Mouse (Mus musculus): ENCODE data around the gene Psenen. TPM values are rescaled to one million over a fixed set of nuclear protein-coding genes. Genes with fewer than 3 reads are reported as not detected.

The Psenen gene
- polyA plus RNA-seq, 2 experiments = 136 to 141 TPM

GRCm38 (mm10) chr7:30558656-30559442, 4.6 kb downstream of the Psenen start:
- WGBS = 14% methylated on average over 12 of the region's 12 CpGs
- ATAC-seq (ENCODE audit: low FRiP score, low read depth) = no peak

GRCm38 (mm10) chr7:30557901-30558514, 5.4 kb downstream of the Psenen start:
- H3K27me3 ChIP-seq (ENCODE audit: control insufficient read depth, insufficient read depth, low read length) = no peaks in the 10 kb centered on the region
- peak overlapping the region; percentile 91; the same call in 1 of the 2 replicates for H3K4me2 ChIP-seq (replicated peaks; ENCODE audit: low read depth, low read length, severe bottlenecking)
- no peak for DNase-seq (ENCODE audit: low spot score)
- WGBS = 90% methylated on average over 13 of the region's 13 CpGs
- H3K4me1 ChIP-seq (ENCODE audit: control insufficient read depth, insufficient read depth, low read length) = peaks cover 21% of the 10 kb centered on the region
- H3K36me3 ChIP-seq (ENCODE audit: control insufficient read depth, insufficient read depth, low read length) = peaks cover 37% of the 10 kb centered on the region
- peak overlapping the region; percentile 67; the same call in 1 of the 2 replicates for H3K9ac ChIP-seq (ENCODE audit: low read depth, low read length, severe bottlenecking)
- H3K4me3 ChIP-seq (replicated peaks; ENCODE audit: low read length) = no peak overlapping the region
- H3K27ac ChIP-seq (replicated peaks; ENCODE audit: low read depth, low read length) = no peak overlapping the region
- no peaks in the 10 kb centered on the region for H3K9me3 ChIP-seq (ENCODE audit: control insufficient read depth, low read length)
- TF ChIP-seq POLR2A (IDR thresholded peaks at IDR 0.05; ENCODE audit: borderline replicate concordance, extremely low read depth, insufficient read depth, insufficient read length) = no peak
- ATAC-seq (ENCODE audit: low FRiP score, low read depth) = no peak

More at GRCm38 (mm10) chr7:30558656-30559442, 4.6 kb downstream of the Psenen start:
- Histone ChIP-seq H3K9ac (ENCODE audit: low read depth, low read length, severe bottlenecking) (peak overlapping the region; percentile 67), H3K27me3 (ENCODE audit: control insufficient read depth, insufficient read depth, low read length) (no peaks in the 10 kb centered on the region), H3K27ac (replicated peaks; ENCODE audit: low read depth, low read length) (peak overlapping the region; percentile 39; the same call in 1 of the 2 replicates), H3K4me2 (replicated peaks; ENCODE audit: low read depth, low read length, severe bottlenecking) (peak overlapping the region; percentile 91), H3K9me3 (ENCODE audit: control insufficient read depth, low read length) (no peaks in the 10 kb centered on the region), H3K4me3 (replicated peaks; ENCODE audit: low read length) (peak overlapping the region; percentile 59), H3K36me3 (ENCODE audit: control insufficient read depth, insufficient read depth, low read length) (peaks cover 37% of the 10 kb centered on the region), H3K4me1 (ENCODE audit: control insufficient read depth, insufficient read depth, low read length) (peaks cover 13% of the 10 kb centered on the region)
- DNase-seq (ENCODE audit: low spot score) = no peak
- no peak for TF ChIP-seq POLR2A (IDR thresholded peaks at IDR 0.05; ENCODE audit: borderline replicate concordance, extremely low read depth, insufficient read depth, insufficient read length)

- Histone ChIP-seq H3K4me2 (replicated peaks; ENCODE audit: low read depth, low read length, severe bottlenecking) (no peak overlapping the region), H3K36me3 (ENCODE audit: control insufficient read depth, insufficient read depth, low read length) (peaks cover 37% of the 10 kb centered on the region), H3K27me3 (ENCODE audit: control insufficient read depth, insufficient read depth, low read length) (no peaks in the 10 kb centered on the region), H3K9me3 (ENCODE audit: control insufficient read depth, low read length) (no peaks in the 10 kb centered on the region), H3K4me1 (ENCODE audit: control insufficient read depth, insufficient read depth, low read length) (peaks cover 23% of the 10 kb centered on the region), H3K9ac (ENCODE audit: low read depth, low read length, severe bottlenecking) (no peak overlapping the region), H3K4me3 (replicated peaks; ENCODE audit: low read length) (no peak overlapping the region), H3K27ac (replicated peaks; ENCODE audit: low read depth, low read length) (no peak overlapping the region)
- TF ChIP-seq POLR2A (IDR thresholded peaks at IDR 0.05; ENCODE audit: borderline replicate concordance, extremely low read depth, insufficient read depth, insufficient read length) = no peak
- ATAC-seq (ENCODE audit: low FRiP score, low read depth) (no peak), DNase-seq (ENCODE audit: low spot score) (no peak)
- WGBS = 90% methylated on average over 18 of the region's 18 CpGs
Observed at GRCm38 (mm10) chr7:30556894-30557536, 6.4 kb downstream of the Psenen start.

GRCm38 (mm10) chr7:30553810-30554584, 9.4 kb downstream of the Psenen start:
- Histone ChIP-seq H3K9me3 (ENCODE audit: control insufficient read depth, low read length) (no peaks in the 10 kb centered on the region), H3K27ac (replicated peaks; ENCODE audit: low read depth, low read length) (no peak overlapping the region; the same call in 1 of the 2 replicates), H3K4me3 (replicated peaks; ENCODE audit: low read length) (peak overlapping the region; percentile 71), H3K4me2 (replicated peaks; ENCODE audit: low read depth, low read length, severe bottlenecking) (peak overlapping the region; percentile 95), H3K27me3 (ENCODE audit: control insufficient read depth, insufficient read depth, low read length) (no peaks in the 10 kb centered on the region), H3K9ac (ENCODE audit: low read depth, low read length, severe bottlenecking) (peak overlapping the region; percentile 66; the same call in 1 of the 2 replicates), H3K4me1 (ENCODE audit: control insufficient read depth, insufficient read depth, low read length) (peaks cover 18% of the 10 kb centered on the region), H3K36me3 (ENCODE audit: control insufficient read depth, insufficient read depth, low read length) (peaks cover 34% of the 10 kb centered on the region)
- ATAC-seq (ENCODE audit: low FRiP score, low read depth) (no peak), DNase-seq (ENCODE audit: low spot score) (no peak)
- TF ChIP-seq POLR2A (IDR thresholded peaks at IDR 0.05; ENCODE audit: borderline replicate concordance, extremely low read depth, insufficient read depth, insufficient read length) = no peak
- 84% methylated on average over 22 of the region's 22 CpGs for WGBS
